Mouse (Mus musculus) lung, embryonic 14.5 days (tissue): Measurements from ENCODE around the gene H2-K1. TPM values are rescaled to one million over a fixed set of nuclear protein-coding genes. Genes with fewer than 3 reads are reported as not detected.
A peak's percentile ranks its signal among the peaks of the same experiment; 100 is the strongest.
"Not testable (repeated sequence)": the region's sequence is repeated elsewhere in the genome, so short reads cannot be mapped to it uniquely, and the experiment has no call there.

Source experiments
- ATAC-seq: fragments of 200-750 bp; cut with Nextera tagmentation; 2 replicates; pipeline ENCODE4 v1.8.0; 2017; ENCODE audit warnings: mild to moderate bottlenecking, moderate TSS enrichment, moderate library complexity; ENCODE audit not compliant: insufficient read depth
- DNase-seq: peaks from one replicate; pipeline ENCODE4 v3.0.0-alpha.2; 2015
- H3K27ac ChIP-seq: fragments of 300-500 bp; sonication (generic); 2 replicates; pipeline ENCODE4 v1.5.1; 2014; ENCODE audit warnings: low read depth, mild to moderate bottlenecking, moderate library complexity
- H3K27me3 ChIP-seq: fragments of 300-500 bp; sonication (generic); 2 replicates; pipeline ENCODE4 v1.6.1; 2014; ENCODE audit warnings: low read length, control low read depth; ENCODE audit not compliant: insufficient read depth
- H3K36me3 ChIP-seq: fragments of 300-500 bp; sonication (generic); 2 replicates; pipeline ENCODE4 v1.6.1; 2014; ENCODE audit warnings: control low read depth; ENCODE audit not compliant: insufficient read depth
- H3K4me1 ChIP-seq: fragments of 300-500 bp; sonication (generic); 2 replicates; pipeline ENCODE4 v1.6.1; 2014; ENCODE audit warnings: antibody characterized with exemption, control low read depth; ENCODE audit not compliant: insufficient read depth
- H3K4me2 ChIP-seq: fragments of 300-500 bp; sonication (generic); 2 replicates; pipeline ENCODE4 v1.6.1; 2014; ENCODE audit warnings: mild to moderate bottlenecking
- H3K4me3 ChIP-seq: fragments of 300-500 bp; sonication (generic); 2 replicates; pipeline ENCODE4 v1.5.1; 2014; ENCODE audit warnings: low read depth, low read length
- H3K9ac ChIP-seq: fragments of 300-500 bp; sonication (generic); 2 replicates; pipeline ENCODE4 v1.6.1; 2014
- H3K9me3 ChIP-seq: fragments of 300-500 bp; sonication (generic); 2 replicates; pipeline ENCODE4 v1.6.1; 2016; ENCODE audit warnings: low read depth, low read length, control low read depth
- CTCF ChIP-seq: IDR thresholded peaks from 2 replicates; pipeline ENCODE4 v1.5.1; 2016; ENCODE audit warnings: antibody characterized with exemption, low read depth
- WGBS: fragments of 180-500 bp; shearing (Covaris S2); extraction: QIAGEN DNeasy Blood & Tissue Kit; methylation state at CpG from one replicate; pipeline ENCODE4 v1.1.7; 2014; 5-methylcytosine and 5-hydroxymethylcytosine counted together
- polyA plus RNA-seq: library from polyadenylated mRNA; unstranded; fragments of >200 nt; fragmentation: Nextera tagmentation; extraction: Ambion mirVana; gene quantifications from 2 replicates; pipeline ENCODE4 v1.2.1, GENCODE M21; 2014

H2-K1 gene
- polyA plus RNA-seq, 1 experiment from 2014 or later: 24.4 TPM

- TF ChIP-seq CTCF: no peak
- H3K27ac ChIP-seq: no peak overlapping the region
- no peak overlapping the region for H3K4me3 ChIP-seq
- WGBS: 95% methylated on average over 20 of the region's 20 CpGs
- 0 out of 2 replicates have a peak, but pooled peaks cover 4% of the 10 kb centered on the region for H3K9me3 ChIP-seq
- H3K4me1 ChIP-seq: peaks cover 21% of the 10 kb centered on the region; the same call in 1 of the 2 replicates
- H3K9ac ChIP-seq: no peak overlapping the region
- no peak for ATAC-seq
- H3K36me3 ChIP-seq: peaks cover 24% of the 10 kb centered on the region
- no peak for DNase-seq
- H3K27me3 ChIP-seq: no peaks in the 10 kb centered on the region
- H3K4me2 ChIP-seq: no peak overlapping the region
Observed at GRCm38 (mm10) chr17:34022987-34023386, 22.8 kb upstream of the H2-K1 start.

GRCm38 (mm10) chr17:34022414-34022783 lies 22.3 kb upstream of the H2-K1 start:
- Histone ChIP-seq H3K36me3 (peaks cover 24% of the 10 kb centered on the region), H3K9me3 (0 out of 2 replicates have a peak, but pooled peaks cover 4% of the 10 kb centered on the region), H3K4me1 (peaks cover 16% of the 10 kb centered on the region; the same call in 1 of the 2 replicates), H3K9ac (no peak overlapping the region), H3K4me2 (no peak overlapping the region), H3K27me3 (no peaks in the 10 kb centered on the region), H3K4me3 (no peak overlapping the region), H3K27ac (no peak overlapping the region)
- 87% methylated on average over 14 of the region's 14 CpGs for WGBS
- no peak for ATAC-seq
- no peak for TF ChIP-seq CTCF
- DNase-seq: no peak

GRCm38 (mm10) chr17:34021539-34022413 lies 21.6 kb upstream of the H2-K1 start:
- no peak overlapping the region for H3K27ac ChIP-seq
- ATAC-seq (no peak), DNase-seq (no peak)
- no peak for TF ChIP-seq CTCF
- H3K36me3 ChIP-seq: peaks cover 24% of the 10 kb centered on the region
- H3K9me3 ChIP-seq: 0 out of 2 replicates have a peak, but pooled peaks cover 4% of the 10 kb centered on the region
- H3K4me2 ChIP-seq: no peak overlapping the region
- no peaks in the 10 kb centered on the region for H3K27me3 ChIP-seq
- H3K9ac ChIP-seq: no peak overlapping the region
- no peak overlapping the region for H3K4me3 ChIP-seq
- WGBS: 93% methylated on average over 22 of the region's 23 CpGs
- H3K4me1 ChIP-seq: peaks cover 11% of the 10 kb centered on the region; the same call in 1 of the 2 replicates

- Histone ChIP-seq H3K36me3 (no peaks in the 10 kb centered on the region), H3K27me3 (no peaks in the 10 kb centered on the region), H3K4me2 (no peak overlapping the region), H3K9me3 (no peaks in the 10 kb centered on the region), H3K4me1 (no peaks in the 10 kb centered on the region), H3K9ac (no peak overlapping the region), H3K4me3 (no peak overlapping the region), H3K27ac (no peak overlapping the region)
- DNase-seq (no peak), ATAC-seq (no peak)
- TF ChIP-seq CTCF: no peak
- 89% methylated on average over 8 of the region's 8 CpGs for WGBS
Observed at GRCm38 (mm10) chr17:34013436-34013835, 13.3 kb upstream of the H2-K1 start.

- Histone ChIP-seq H3K36me3 (no peaks in the 10 kb centered on the region), H3K9me3 (no peaks in the 10 kb centered on the region), H3K9ac (no peak overlapping the region), H3K4me3 (no peak overlapping the region), H3K4me1 (no peaks in the 10 kb centered on the region), H3K27me3 (no peaks in the 10 kb centered on the region), H3K27ac (no peak overlapping the region), H3K4me2 (no peak overlapping the region)
- ATAC-seq (no peak), DNase-seq (no peak)
- 57% methylated on average over 4 of the region's 5 CpGs for WGBS
- no peak for TF ChIP-seq CTCF
Observed at GRCm38 (mm10) chr17:34010156-34010555, 10.0 kb upstream of the H2-K1 start.

GRCm38 (mm10) chr17:34006570-34006969 lies 6.4 kb upstream of the H2-K1 start:
- Histone ChIP-seq H3K4me1 (no peaks in the 10 kb centered on the region), H3K36me3 (no peaks in the 10 kb centered on the region), H3K27me3 (0 out of 2 replicates have a peak, but pooled peaks cover 3% of the 10 kb centered on the region), H3K27ac (no peak overlapping the region), H3K9ac (no peak overlapping the region), H3K4me2 (no peak overlapping the region), H3K4me3 (no peak overlapping the region), H3K9me3 (no peaks in the 10 kb centered on the region)
- no peak for TF ChIP-seq CTCF
- ATAC-seq (no peak), DNase-seq (no peak)
- WGBS: 32% methylated on average over 2 of the region's 2 CpGs

- no peaks in the 10 kb centered on the region for H3K9me3 ChIP-seq
- DNase-seq (peak; percentile 68), ATAC-seq (no peak)
- H3K4me1 ChIP-seq: no peaks in the 10 kb centered on the region
- no peak overlapping the region for H3K27ac ChIP-seq
- no peak overlapping the region for H3K9ac ChIP-seq
- no peak overlapping the region for H3K4me3 ChIP-seq
- no peaks in the 10 kb centered on the region for H3K36me3 ChIP-seq
- peaks cover 22% of the 10 kb centered on the region for H3K27me3 ChIP-seq
- peak; percentile 81 for TF ChIP-seq CTCF
- H3K4me2 ChIP-seq: no peak overlapping the region
- WGBS: 3% methylated on average over 5 of the region's 5 CpGs
Observed at GRCm38 (mm10) chr17:34003426-34003825, 3.3 kb upstream of the H2-K1 start.

GRCm38 (mm10) chr17:34000796-34001195 lies 649 bp upstream of the H2-K1 start:
- not testable (repeated sequence) for DNase-seq, H3K9ac ChIP-seq, H3K4me1 ChIP-seq, H3K4me2 ChIP-seq, H3K36me3 ChIP-seq, H3K27ac ChIP-seq, ATAC-seq, H3K9me3 ChIP-seq
- WGBS: 42% methylated on average over 2 of the region's 2 CpGs
- H3K27me3 ChIP-seq: peaks cover 22% of the 10 kb centered on the region
- H3K4me3 ChIP-seq: peak overlapping the region; percentile 52; the same call in 1 of the 2 replicates
